Mouse (Mus musculus): ENCODE measurements around the gene Tex22.

GRCm38 (mm10) chr12:113097749-113098281 is 23.5 kb downstream of the Tex22 start, which contains the start of gene Mta1:
- TF ChIP-seq GATA1 (IDR thresholded peaks at IDR 0.05; ENCODE audit: borderline replicate concordance, low read length) (no peak), FLI1 (IDR thresholded peaks at IDR 0.05; ENCODE audit: low read length) (no peak)
